Mouse (Mus musculus) hindbrain, postnatal 0 days (tissue): ENCODE measurements around the gene Amh. TPM values are rescaled to one million over a fixed set of nuclear protein-coding genes. Genes with fewer than 3 reads are reported as not detected.
"Not testable (repeated sequence)": the region's sequence is repeated elsewhere in the genome, so short reads cannot be mapped to it uniquely, and the experiment has no call there.

Source experiments
- ATAC-seq: fragments of 200-750 bp; cut with Nextera tagmentation; 2 replicates; pipeline ENCODE4 v1.8.0; 2017; ENCODE audit warnings: mild to moderate bottlenecking, moderate TSS enrichment, moderate library complexity
- DNase-seq: peaks from one replicate; pipeline ENCODE4 v3.0.0-alpha.2; 2015; ENCODE audit warnings: low spot score
- H3K27ac ChIP-seq: fragments of 300-500 bp; sonication (generic); 2 replicates; pipeline ENCODE4 v1.5.1; 2014; ENCODE audit warnings: mild to moderate bottlenecking
- H3K27me3 ChIP-seq: fragments of 300-500 bp; sonication (generic); 2 replicates; pipeline ENCODE4 v1.6.1; 2014; ENCODE audit warnings: low read length, mixed read lengths; ENCODE audit not compliant: insufficient read depth
- H3K36me3 ChIP-seq: fragments of 300-500 bp; sonication (generic); 2 replicates; pipeline ENCODE4 v1.6.1; 2014; ENCODE audit warnings: low read length, mixed read lengths; ENCODE audit not compliant: insufficient read depth
- H3K4me1 ChIP-seq: fragments of 300-500 bp; sonication (generic); 2 replicates; pipeline ENCODE4 v1.6.1; 2014; ENCODE audit warnings: antibody characterized with exemption, low read length, mixed read lengths; ENCODE audit not compliant: insufficient read depth
- H3K4me2 ChIP-seq: fragments of 300-500 bp; sonication (generic); 2 replicates; pipeline ENCODE4 v1.6.1; 2014; ENCODE audit warnings: low read depth, mild to moderate bottlenecking, low read length, moderate library complexity, mixed read lengths
- H3K4me3 ChIP-seq: fragments of 300-500 bp; sonication (generic); 2 replicates; pipeline ENCODE4 v1.5.1; 2014; ENCODE audit warnings: low read length
- H3K9ac ChIP-seq: fragments of 300-500 bp; sonication (generic); replicated peaks from 2 replicates; pipeline ENCODE4 v1.6.1; 2014; ENCODE audit warnings: mild to moderate bottlenecking, low read length, moderate library complexity, mixed read lengths
- H3K9me3 ChIP-seq: fragments of 300-500 bp; sonication (generic); 2 replicates; pipeline ENCODE4 v1.6.1; 2016; ENCODE audit warnings: low read length, mixed read lengths
- CTCF ChIP-seq: IDR thresholded peaks from 2 replicates; pipeline ENCODE4 v1.5.1; 2016; ENCODE audit warnings: antibody characterized with exemption, control low read depth, low read depth
- WGBS: fragments of 180-500 bp; shearing (Covaris S2); extraction: QIAGEN DNeasy Blood & Tissue Kit; methylation state at CpG from one replicate; pipeline ENCODE4 v1.1.7; 2014; 5-methylcytosine and 5-hydroxymethylcytosine counted together
- polyA plus RNA-seq: library from polyadenylated mRNA; unstranded; fragments of >200 nt; fragmentation: Nextera tagmentation; extraction: Ambion mirVana; gene quantifications from 2 replicates; pipeline ENCODE4 v1.2.1, GENCODE M21; 2015
- total RNA-seq: library from RNA; depleted of rRNA; stranded (reverse); fragments of >200 nt; gene quantifications from 2 replicates; pipeline ENCODE4 v1.2.3, GENCODE M21; 2014

Gene Amh
- total and polyA plus RNA-seq, 2 experiments from 2014 or later = 2.6 TPM; not detected in 1

DNA sequence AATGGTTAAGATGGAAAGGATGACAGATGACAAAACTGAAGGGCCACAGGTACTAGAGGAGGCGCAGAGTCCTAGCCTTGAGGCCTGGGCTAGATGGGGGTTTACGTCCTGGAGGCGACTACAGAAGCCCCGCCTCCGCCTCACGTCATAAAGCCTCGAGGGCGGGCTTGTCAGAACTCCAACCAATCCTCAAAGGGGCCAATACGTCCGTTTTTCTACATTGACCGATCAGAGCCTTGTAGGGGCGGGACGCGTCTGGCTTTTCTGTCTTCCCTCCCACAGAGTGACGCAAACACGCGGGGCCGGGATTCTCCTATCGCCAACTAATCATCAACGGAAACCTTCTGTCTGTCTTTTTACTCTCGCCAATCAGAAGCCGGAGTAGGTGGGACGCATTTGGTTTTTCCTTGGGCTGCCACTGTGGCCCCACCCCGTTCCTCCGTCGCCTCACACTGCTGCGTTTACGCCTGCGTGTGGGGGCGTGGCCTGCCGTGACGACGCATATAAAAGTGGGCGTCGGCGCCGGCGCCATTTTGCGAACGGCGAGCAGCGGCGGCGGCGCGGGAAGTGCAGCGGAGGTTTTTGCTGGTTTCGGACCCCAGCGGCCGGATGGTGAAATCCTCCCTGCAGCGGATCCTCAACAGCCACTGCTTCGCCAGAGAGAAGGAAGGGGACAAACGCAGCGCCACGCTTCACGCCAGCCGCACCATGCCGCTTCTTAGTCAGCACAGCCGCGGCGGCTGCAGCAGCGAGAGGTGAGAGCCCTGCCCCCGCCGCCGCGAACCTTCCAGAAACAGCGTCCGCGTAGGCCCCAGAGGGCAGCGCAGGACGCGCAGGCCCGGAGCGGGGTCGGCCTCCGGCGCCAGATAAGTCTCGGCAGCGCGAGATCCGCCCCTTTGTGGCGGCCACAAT, 21.4 kb downstream of the Amh start, which contains the start of gene Oaz1:
Oaz1 (plus strand) TSS at position 506 of the 912 bp plus-strand sequence.
- H3K4me2 ChIP-seq = peak within 1 kb of the TSS; percentile 94
- DNase-seq (peak; percentile 99), ATAC-seq (peak; percentile 98)
- H3K4me3 ChIP-seq = peak within 1 kb of the TSS; percentile 60
- under 1% methylated on average over 77 of the region's 82 CpGs for WGBS
- no peaks in the 10 kb centered on the region for H3K27me3 ChIP-seq
- peak; percentile 30 for TF ChIP-seq CTCF
- H3K27ac ChIP-seq = peak within 1 kb of the TSS; percentile 92
- H3K9me3 ChIP-seq = no peaks in the 10 kb centered on the region
- peak within 1 kb of the TSS; percentile 87 for H3K9ac ChIP-seq
- H3K4me1 ChIP-seq = peaks cover 5% of the 10 kb centered on the region; the same call in 1 of the 2 replicates
- H3K36me3 ChIP-seq = peaks cover 12% of the 10 kb centered on the region

DNA sequence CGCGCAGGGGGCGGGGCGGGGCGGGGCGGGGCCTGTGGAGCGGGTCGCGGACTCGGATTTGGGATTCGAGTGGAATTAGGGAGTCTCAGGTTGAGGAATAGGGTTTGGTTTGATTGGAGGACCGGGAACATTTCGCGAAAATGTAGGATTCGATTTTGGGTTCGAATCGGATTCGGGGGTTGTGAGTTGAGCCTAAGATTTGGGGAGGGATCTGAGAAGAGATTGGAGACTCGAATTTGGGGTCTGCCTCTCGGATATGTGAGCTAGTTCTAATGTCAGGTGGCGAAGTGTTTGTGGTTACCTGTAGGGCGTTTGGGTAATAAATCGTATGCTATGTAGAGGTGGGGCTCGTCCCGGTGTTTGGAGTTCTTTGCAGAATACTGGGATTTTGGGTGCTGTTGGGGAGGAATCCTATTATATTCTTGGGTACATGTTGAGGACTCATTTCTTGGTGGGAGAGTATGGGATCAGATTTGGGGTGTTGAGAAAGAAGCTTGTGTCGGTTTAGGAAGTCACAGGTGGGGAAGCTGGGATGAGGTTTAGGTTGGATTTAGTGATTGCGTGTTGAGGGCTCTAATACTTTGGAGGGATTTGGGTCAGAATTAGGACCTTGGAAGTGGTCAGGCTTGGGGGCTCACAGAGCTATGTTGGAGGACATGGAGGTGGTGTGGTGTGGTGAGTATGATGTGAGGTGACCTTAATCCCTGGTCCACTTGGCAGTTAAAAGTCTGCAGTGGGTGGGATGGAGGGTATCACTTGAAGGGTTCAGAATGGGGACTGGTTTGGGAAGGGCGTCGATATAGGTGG, 22.2 kb downstream of the Amh start:
- Histone ChIP-seq H3K4me1 (peaks cover 5% of the 10 kb centered on the region; the same call in 1 of the 2 replicates), H3K9me3 (no peaks in the 10 kb centered on the region), H3K9ac (peak overlapping the region; percentile 87), H3K4me2 (peak overlapping the region; percentile 94), H3K27me3 (no peaks in the 10 kb centered on the region), H3K36me3 (peaks cover 12% of the 10 kb centered on the region), H3K4me3 (peak overlapping the region; percentile 60), H3K27ac (peak overlapping the region; percentile 92)
- ATAC-seq (no peak), DNase-seq (no peak)
- TF ChIP-seq CTCF = no peak
- 9% methylated on average over 29 of the region's 29 CpGs for WGBS

DNA sequence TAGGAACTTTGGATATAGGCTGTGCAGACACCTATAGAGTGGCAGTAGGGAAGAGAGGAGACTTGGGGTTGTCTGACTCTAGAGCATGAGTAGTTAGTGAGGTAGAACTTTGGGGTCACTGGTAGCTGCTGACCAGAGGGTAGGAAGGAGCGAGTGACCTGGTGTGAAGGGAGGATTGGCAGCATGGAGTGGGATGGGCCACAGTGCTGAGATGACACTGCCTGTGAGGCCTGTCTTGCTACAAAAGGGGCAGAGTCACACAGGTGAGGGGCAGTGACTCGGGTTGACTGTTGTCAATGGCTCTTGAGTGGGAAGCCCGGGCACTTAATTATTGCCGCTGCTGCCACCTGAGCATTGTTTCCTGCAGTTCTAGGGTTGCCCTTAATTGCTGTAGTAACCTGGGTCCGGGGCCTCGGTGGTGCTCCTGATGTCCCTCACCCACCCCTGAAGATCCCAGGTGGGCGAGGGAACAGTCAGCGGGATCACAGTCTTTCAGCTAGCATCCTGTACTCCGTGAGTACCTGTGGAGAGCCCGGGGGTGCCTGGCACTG, 22.9 kb downstream of the Amh start:
- no peak for ATAC-seq
- Histone ChIP-seq H3K9ac (peak overlapping the region; percentile 87), H3K4me1 (peaks cover 5% of the 10 kb centered on the region; the same call in 1 of the 2 replicates), H3K36me3 (peaks cover 12% of the 10 kb centered on the region), H3K9me3 (no peaks in the 10 kb centered on the region), H3K4me2 (peak overlapping the region; percentile 94), H3K27ac (no peak overlapping the region), H3K4me3 (peak overlapping the region; percentile 60), H3K27me3 (no peaks in the 10 kb centered on the region)
- 72% methylated on average over 10 of the region's 10 CpGs for WGBS
- TF ChIP-seq CTCF = no peak
- DNase-seq = no peak

DNA sequence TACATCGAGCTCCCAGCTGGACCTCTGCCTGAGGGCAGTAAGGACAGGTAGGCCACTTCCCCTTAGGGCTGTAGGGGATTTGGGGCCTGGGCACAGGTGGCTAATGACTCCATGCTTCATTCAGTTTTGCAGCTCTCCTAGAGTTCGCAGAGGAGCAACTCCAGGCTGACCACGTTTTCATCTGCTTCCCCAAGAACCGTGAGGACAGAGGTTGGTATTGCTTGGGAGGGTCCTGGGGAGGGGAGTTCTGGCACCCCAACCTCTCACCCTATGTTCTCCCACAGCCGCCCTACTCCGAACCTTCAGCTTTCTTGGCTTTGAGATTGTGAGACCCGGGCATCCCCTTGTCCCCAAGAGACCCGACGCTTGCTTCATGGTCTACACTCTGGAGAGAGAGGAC, 23.5 kb downstream of the Amh start:
- H3K9me3 ChIP-seq, H3K9ac ChIP-seq, H3K27ac ChIP-seq, DNase-seq, H3K4me3 ChIP-seq, H3K27me3 ChIP-seq, ATAC-seq, H3K4me1 ChIP-seq: not testable (repeated sequence)
- WGBS = 83% methylated on average over 8 of the region's 9 CpGs
- Histone ChIP-seq H3K4me2 (peak overlapping the region; percentile 94), H3K36me3 (peaks cover 12% of the 10 kb centered on the region)

DNA sequence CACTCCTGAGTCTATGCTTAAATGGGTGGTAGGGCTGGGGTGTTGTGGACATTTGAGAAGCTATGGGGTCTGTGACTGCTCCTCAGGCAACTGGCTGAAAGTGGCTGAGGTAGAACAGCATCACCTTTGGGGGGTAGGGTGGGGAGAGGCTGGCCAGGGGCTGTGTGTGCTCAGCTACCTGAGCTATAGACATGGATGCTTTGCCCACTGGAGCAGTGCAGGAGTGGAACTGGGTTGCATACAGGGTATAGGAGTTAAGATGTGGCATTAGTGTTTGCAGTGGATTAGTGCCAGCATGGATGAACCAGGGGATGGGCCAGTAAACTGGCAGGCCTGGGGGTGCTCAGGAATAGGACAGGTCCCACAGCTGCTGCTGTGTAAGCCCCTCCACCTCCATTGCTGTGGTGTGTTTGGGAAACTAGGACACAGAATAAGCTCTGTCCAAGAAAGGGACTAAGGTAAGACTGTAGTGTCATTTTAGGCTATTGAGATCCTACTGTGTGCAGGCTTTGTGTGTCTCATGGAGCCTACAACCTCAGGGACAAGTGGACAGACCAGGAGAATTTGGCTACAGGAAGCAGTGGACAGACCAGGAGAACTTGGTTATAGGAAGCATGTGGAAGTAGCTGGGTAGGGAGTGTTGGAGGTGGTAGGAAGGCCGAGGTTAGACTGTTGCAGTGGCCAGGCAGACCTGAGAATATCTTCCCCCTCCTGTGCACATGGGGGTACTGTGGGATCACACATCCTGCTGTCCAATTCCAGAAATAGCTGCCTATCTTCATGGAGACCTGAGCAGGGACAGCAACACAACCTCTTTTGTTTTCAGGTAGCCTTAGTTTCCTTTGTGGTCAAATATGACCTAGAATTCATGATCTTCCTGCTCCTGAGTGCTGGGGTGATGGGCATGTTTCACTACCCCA, 24.6 kb downstream of the Amh start:
- H3K9ac ChIP-seq = no peak overlapping the region
- H3K27me3 ChIP-seq = no peaks in the 10 kb centered on the region
- ATAC-seq = no peak
- no peak overlapping the region for H3K4me3 ChIP-seq
- H3K27ac ChIP-seq = no peak overlapping the region
- peaks cover 5% of the 10 kb centered on the region; the same call in 1 of the 2 replicates for H3K4me1 ChIP-seq
- DNase-seq = no peak
- WGBS = 47% methylated on average over 1 of the region's 1 CpGs
- TF ChIP-seq CTCF = no peak
- no peak overlapping the region for H3K4me2 ChIP-seq
- H3K36me3 ChIP-seq = peaks cover 12% of the 10 kb centered on the region
- H3K9me3 ChIP-seq = no peaks in the 10 kb centered on the region

DNA sequence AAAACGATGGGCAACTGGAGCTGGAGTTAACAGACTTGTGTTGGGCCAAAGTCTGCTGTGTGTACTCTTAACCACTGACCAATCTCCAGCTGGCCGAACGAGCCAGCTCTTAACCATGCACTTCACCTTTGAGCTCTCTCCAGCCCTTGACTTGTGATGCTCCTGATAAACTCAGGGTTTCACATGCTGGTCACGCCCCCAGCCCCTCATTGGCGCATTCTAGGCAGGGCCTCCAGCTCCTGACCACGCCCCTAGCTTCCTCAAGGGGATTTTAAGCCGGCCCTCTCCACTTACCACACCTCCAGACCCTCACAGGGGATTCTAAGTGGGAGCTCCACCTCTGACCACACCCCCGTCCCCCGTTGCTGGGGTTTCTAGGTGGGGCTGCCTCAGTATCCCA, 26.1 kb downstream of the Amh start:
- H3K4me3 ChIP-seq = no peak overlapping the region
- ATAC-seq = no peak
- H3K9me3 ChIP-seq = no peaks in the 10 kb centered on the region
- no peak for TF ChIP-seq CTCF
- no peak overlapping the region for H3K4me2 ChIP-seq
- no peaks in the 10 kb centered on the region for H3K27me3 ChIP-seq
- H3K9ac ChIP-seq = no peak overlapping the region
- H3K4me1 ChIP-seq = peaks cover 5% of the 10 kb centered on the region; the same call in 1 of the 2 replicates
- WGBS = 7% methylated on average over 9 of the region's 9 CpGs
- peaks cover 12% of the 10 kb centered on the region for H3K36me3 ChIP-seq
- no peak overlapping the region for H3K27ac ChIP-seq
- peak; percentile 42 for DNase-seq
